Mouse (Mus musculus) megakaryocyte, embryonic 14.5 days (primary cell): ENCODE results near the gene Gm11213. TPM values are rescaled to one million over a fixed set of nuclear protein-coding genes. Genes with fewer than 3 reads are reported as not detected.

Experiments used
- H3K27me3 ChIP-seq: replicated peaks from 2 replicates; pipeline ENCODE3; 2012; ENCODE audit warnings: inconsistent platforms
- H3K36me3 ChIP-seq: replicated peaks from 2 replicates; pipeline ENCODE3; 2012; ENCODE audit warnings: low read length, inconsistent platforms, mixed read lengths
- H3K4me1 ChIP-seq: 2 replicates; pipeline ENCODE4 v1.6.1; 2012; ENCODE audit warnings: inconsistent platforms
- H3K4me3 ChIP-seq: replicated peaks from 2 replicates; pipeline ENCODE3; 2012; ENCODE audit warnings: moderate library complexity, mild to moderate bottlenecking, inconsistent platforms
- H3K9me3 ChIP-seq: 2 replicates; pipeline ENCODE4 v1.6.1; 2012; ENCODE audit warnings: inconsistent platforms
- FLI1 ChIP-seq: IDR thresholded peaks from 2 replicates; pipeline ENCODE4 v1.6.1; 2012; ENCODE audit warnings: low read length, inconsistent platforms, mixed read lengths
- GATA1 ChIP-seq: IDR thresholded peaks from 3 replicates; pipeline ENCODE4 v1.6.1; 2012; ENCODE audit warnings: mixed read lengths, low read length, inconsistent platforms, borderline replicate concordance
- polyA plus RNA-seq: library from polyadenylated mRNA; stranded (reverse); fragments of >175 nt; gene quantifications from 2 replicates; pipeline ENCODE4 v1.2.3, GENCODE M21; 2012; ENCODE audit warnings: low replicate concordance; ENCODE audit not compliant: insufficient read depth

Gene Gm11213
- polyA plus RNA-seq, 1 experiment, result not detected

GRCm38 (mm10) chr4:63550908-63551307, 54.2 kb downstream of the Gm11213 start:
- no peak for TF ChIP-seq GATA1
- TF ChIP-seq FLI1, result no peak
- no peaks in the 10 kb centered on the region for H3K27me3 ChIP-seq
- no peak overlapping the region for H3K4me3 ChIP-seq
- peaks cover 27% of the 10 kb centered on the region for H3K4me1 ChIP-seq
- H3K9me3 ChIP-seq, result no peaks in the 10 kb centered on the region
- peaks cover 79% of the 10 kb centered on the region for H3K36me3 ChIP-seq

DNA sequence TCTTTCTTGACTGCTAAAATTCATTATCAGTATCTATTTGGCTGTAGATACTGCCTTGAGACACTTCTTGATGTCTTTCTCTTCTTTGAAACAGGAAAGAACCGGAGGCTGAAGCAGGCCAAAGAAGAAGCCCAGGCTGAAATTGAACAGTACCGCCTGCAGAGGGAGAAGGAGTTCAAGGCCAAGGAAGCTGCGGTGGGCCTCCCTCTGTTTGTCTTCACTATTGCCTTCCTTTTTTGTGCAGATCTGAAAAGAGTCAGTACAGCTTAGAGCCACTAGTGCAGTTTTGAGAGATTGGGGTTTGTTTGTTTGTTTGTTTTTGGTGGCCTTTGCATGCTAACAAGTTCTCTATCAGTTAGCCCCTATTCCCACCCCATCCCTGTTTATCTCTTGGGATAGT, 56.6 kb downstream of the Gm11213 start:
- Histone ChIP-seq H3K36me3 (peaks cover 56% of the 10 kb centered on the region), H3K4me1 (peaks cover 39% of the 10 kb centered on the region), H3K27me3 (no peaks in the 10 kb centered on the region), H3K9me3 (no peaks in the 10 kb centered on the region), H3K4me3 (no peak overlapping the region)
- TF ChIP-seq FLI1, result no peak
- no peak for TF ChIP-seq GATA1

DNA sequence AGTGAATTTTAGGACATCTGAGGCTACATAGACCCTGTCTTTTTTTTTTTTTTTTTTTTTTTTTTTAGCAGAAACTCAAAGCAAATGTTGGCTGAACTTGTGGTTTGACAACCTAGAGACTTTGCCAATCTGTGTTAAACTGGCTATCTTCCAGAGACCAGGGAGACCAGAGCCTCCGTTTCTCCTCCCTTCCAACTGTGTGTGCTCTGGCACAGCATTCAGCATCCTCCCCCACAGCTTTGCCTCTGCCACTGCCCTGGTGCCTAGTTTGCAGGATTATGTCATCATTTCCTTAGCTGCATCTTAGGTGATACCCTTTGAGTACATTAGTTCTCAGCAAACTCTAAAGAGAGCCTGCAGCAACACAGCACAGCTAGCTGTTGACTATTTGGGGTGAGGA, 57.3 kb downstream of the Gm11213 start:
- Histone ChIP-seq H3K4me1 (peaks cover 39% of the 10 kb centered on the region), H3K4me3 (no peak overlapping the region), H3K36me3 (peaks cover 51% of the 10 kb centered on the region), H3K9me3 (no peaks in the 10 kb centered on the region), H3K27me3 (no peaks in the 10 kb centered on the region)
- TF ChIP-seq FLI1 (no peak), GATA1 (no peak)

Other genes with a start within 250 kb of the Gm11213 start
- not detected in 2 replicates for gene Orm3, start 249.1 kb downstream of the Gm11213 start, polyA plus RNA-seq
- gene Orm2, start 242.8 kb downstream of the Gm11213 start, polyA plus RNA-seq, result not detected in 2 replicates
- 2.5 and 12.0 TPM in 2 replicates for gene Akna, start 201.9 kb downstream of the Gm11213 start, polyA plus RNA-seq
- gene Whrn, start 109.3 kb downstream of the Gm11213 start, polyA plus RNA-seq, result 0.30 TPM in 1 of 2 replicates, not detected in the other
- 12.2 and 191 TPM in 2 replicates for gene Atp6v1g1, start 60.5 kb downstream of the Gm11213 start, polyA plus RNA-seq
- 0.66 TPM in 1 of 2 replicates, not detected in the other for gene Tmem268, start 46.5 kb downstream of the Gm11213 start, polyA plus RNA-seq
- not detected in 2 replicates for gene Tex48, start 17.2 kb upstream of the Gm11213 start, polyA plus RNA-seq
- gene Gm11214, start 58.1 kb upstream of the Gm11213 start, polyA plus RNA-seq, result not detected in 2 replicates
- not detected in 2 replicates for gene Tnfsf15, start 139.9 kb upstream of the Gm11213 start, polyA plus RNA-seq